Mouse (Mus musculus) kidney, embryonic 15.5 days (tissue): ENCODE measurements around the gene Vmn2r91. TPM values are rescaled to one million over a fixed set of nuclear protein-coding genes. Genes with fewer than 3 reads are reported as not detected.
"Not testable (repeated sequence)": the region's sequence is repeated elsewhere in the genome, so short reads cannot be mapped to it uniquely, and the experiment has no call there.

ENCODE experiments used
- ATAC-seq: fragments of 200-750 bp; cut with Nextera tagmentation; replicated peaks from 2 replicates; pipeline ENCODE4 v1.8.0; 2017; ENCODE audit warnings: moderate TSS enrichment; ENCODE audit not compliant: low FRiP score
- H3K27ac ChIP-seq: fragments of 300-500 bp; sonication (generic); 2 replicates; pipeline ENCODE4 v1.5.1; 2015; ENCODE audit warnings: mild to moderate bottlenecking, inconsistent platforms
- H3K27me3 ChIP-seq: fragments of 300-500 bp; sonication (generic); 2 replicates; pipeline ENCODE4 v1.6.1; 2015; ENCODE audit warnings: inconsistent platforms
- H3K36me3 ChIP-seq: fragments of 300-500 bp; sonication (generic); 2 replicates; pipeline ENCODE4 v1.6.1; 2015; ENCODE audit warnings: inconsistent platforms
- H3K4me1 ChIP-seq: fragments of 300-500 bp; sonication (generic); 2 replicates; pipeline ENCODE4 v1.6.1; 2015; ENCODE audit warnings: inconsistent platforms
- H3K4me2 ChIP-seq: fragments of 300-500 bp; sonication (generic); 2 replicates; pipeline ENCODE4 v1.6.1; 2015; ENCODE audit warnings: moderate library complexity, mild to moderate bottlenecking, inconsistent platforms
- H3K4me3 ChIP-seq: fragments of 300-500 bp; sonication (generic); replicated peaks from 2 replicates; pipeline ENCODE4 v1.5.1; 2015; ENCODE audit warnings: mild to moderate bottlenecking, inconsistent platforms
- H3K9ac ChIP-seq: fragments of 300-500 bp; sonication (generic); 2 replicates; pipeline ENCODE4 v1.6.1; 2015; ENCODE audit warnings: mild to moderate bottlenecking, inconsistent platforms
- H3K9me3 ChIP-seq: fragments of 300-500 bp; sonication (generic); replicated peaks from 2 replicates; pipeline ENCODE4 v1.6.1; 2016; ENCODE audit warnings: inconsistent platforms
- WGBS: fragments of 180-500 bp; shearing (Covaris S2); methylation state at CpG from one replicate; pipeline ENCODE4 v1.1.7; 2015; ENCODE audit warnings: mixed read lengths; 5-methylcytosine and 5-hydroxymethylcytosine counted together
- polyA plus RNA-seq: library from polyadenylated mRNA; unstranded; fragments of >200 nt; fragmentation: Nextera tagmentation; extraction: Ambion mirVana; gene quantifications from 2 replicates; pipeline ENCODE4 v1.2.1, GENCODE M21; 2015

Vmn2r91 gene
- polyA plus RNA-seq = not detected in 2 replicates

GRCm38 (mm10) chr17:18084716-18085115 lies at the start of gene Vmn2r91:
Gene Vmn2r91, plus strand, starts transcription at chr17:18085016.
- not testable (repeated sequence) for H3K4me3 ChIP-seq, H3K9me3 ChIP-seq, H3K9ac ChIP-seq, H3K4me1 ChIP-seq, H3K36me3 ChIP-seq, H3K4me2 ChIP-seq, H3K27me3 ChIP-seq, H3K27ac ChIP-seq, ATAC-seq

- Histone ChIP-seq H3K27ac (no peak within 1 kb of the TSS), H3K9me3 (no peaks in the 10 kb centered on the region), H3K4me2 (no peak within 1 kb of the TSS), H3K27me3 (no peaks in the 10 kb centered on the region), H3K9ac (no peak within 1 kb of the TSS), H3K36me3 (no peaks in the 10 kb centered on the region), H3K4me1 (no peaks in the 10 kb centered on the region), H3K4me3 (no peak within 1 kb of the TSS)
- WGBS = 49% methylated on average over 2 of the region's 2 CpGs
- no peak for ATAC-seq
Measured at GRCm38 (mm10) chr17:18049124-18049523, 35.7 kb upstream of the Vmn2r91 start, which contains the start of gene Vmn2r124. Gene Vmn2r124, plus strand, starts transcription at chr17:18049424.

GRCm38 (mm10) chr17:18095626-18096025 lies 10.8 kb downstream of the Vmn2r91 start:
- H3K4me2 ChIP-seq, ATAC-seq, H3K4me3 ChIP-seq, H3K27ac ChIP-seq, H3K4me1 ChIP-seq, H3K9me3 ChIP-seq, H3K36me3 ChIP-seq, H3K9ac ChIP-seq, H3K27me3 ChIP-seq: not testable (repeated sequence)
- 65% methylated on average over 1 of the region's 1 CpGs for WGBS

GRCm38 (mm10) chr17:18102265-18102664 lies 17.4 kb downstream of the Vmn2r91 start:
- H3K27me3 ChIP-seq, ATAC-seq, H3K9me3 ChIP-seq, H3K4me3 ChIP-seq, H3K27ac ChIP-seq, H3K4me1 ChIP-seq, H3K36me3 ChIP-seq, H3K9ac ChIP-seq, H3K4me2 ChIP-seq: not testable (repeated sequence)
- WGBS = 85% methylated on average over 3 of the region's 3 CpGs

- not testable (repeated sequence) for H3K4me1 ChIP-seq, H3K4me3 ChIP-seq, H3K4me2 ChIP-seq, ATAC-seq, H3K36me3 ChIP-seq, H3K9ac ChIP-seq, H3K9me3 ChIP-seq, H3K27ac ChIP-seq, H3K27me3 ChIP-seq
- WGBS = 67% methylated on average over 1 of the region's 1 CpGs
Measured at GRCm38 (mm10) chr17:18151587-18151986, 66.8 kb downstream of the Vmn2r91 start, which contains the start of gene Vmn2r92. Gene Vmn2r92, plus strand, starts transcription at chr17:18151887.

- H3K27ac ChIP-seq, H3K9ac ChIP-seq, H3K4me2 ChIP-seq, H3K27me3 ChIP-seq, H3K9me3 ChIP-seq, H3K36me3 ChIP-seq, ATAC-seq, H3K4me3 ChIP-seq, H3K4me1 ChIP-seq: not testable (repeated sequence)
- WGBS = 66% methylated on average over 2 of the region's 2 CpGs
Measured at GRCm38 (mm10) chr17:18161194-18161593, 76.4 kb downstream of the Vmn2r91 start.

Other genes starting within 250 kb of the Vmn2r91 start
- 0.88 and 1.1 TPM in 2 replicates for gene Has1, start 229.8 kb upstream of the Vmn2r91 start, polyA plus RNA-seq
- gene Fpr1, start 201.1 kb upstream of the Vmn2r91 start, polyA plus RNA-seq = 0.32 and 0.73 TPM in 2 replicates
- 0.60 and 0.73 TPM in 2 replicates for gene Fpr2, start 197.2 kb upstream of the Vmn2r91 start, polyA plus RNA-seq
- gene Fpr3, start 197.2 kb upstream of the Vmn2r91 start, polyA plus RNA-seq = not detected in 2 replicates
- not detected in 2 replicates for gene Fpr-rs4, start 63.3 kb upstream of the Vmn2r91 start, polyA plus RNA-seq
- gene Vmn2r124, start 35.6 kb upstream of the Vmn2r91 start, polyA plus RNA-seq = 0.03 TPM in 1 of 2 replicates, not detected in the other
- gene Vmn2r92, start 66.9 kb downstream of the Vmn2r91 start, polyA plus RNA-seq = not detected in 2 replicates
- not detected in 2 replicates for gene Vmn2r94, start 192.7 kb downstream of the Vmn2r91 start, polyA plus RNA-seq
- not detected in 2 replicates for gene Vmn2r93, start 213.1 kb downstream of the Vmn2r91 start, polyA plus RNA-seq